Mouse (Mus musculus) midbrain, embryonic 11.5 days (tissue): ENCODE data around the gene Dlgap4. TPM values are rescaled to one million over a fixed set of nuclear protein-coding genes. Genes with fewer than 3 reads are reported as not detected.

Experiments used
- ATAC-seq: fragments of 200-750 bp; cut with Nextera tagmentation; 2 replicates; pipeline ENCODE4 v1.8.0; 2017; ENCODE audit warnings: moderate TSS enrichment, moderate library complexity; ENCODE audit not compliant: low FRiP score
- DNase-seq: peaks from one replicate; pipeline ENCODE4 v3.0.0; 2015; ENCODE audit warnings: low spot score; ENCODE audit errors: missing footprints
- H3K27ac ChIP-seq: fragments of 300-500 bp; sonication (generic); 2 replicates; pipeline ENCODE4 v1.5.1; 2014; ENCODE audit warnings: low read depth, low read length
- H3K27me3 ChIP-seq: fragments of 300-500 bp; sonication (generic); 2 replicates; pipeline ENCODE4 v1.6.1; 2014; ENCODE audit warnings: mild to moderate bottlenecking, low read length, moderate library complexity, mixed read lengths; ENCODE audit not compliant: control insufficient read depth, insufficient read depth
- H3K36me3 ChIP-seq: fragments of 300-500 bp; sonication (generic); 2 replicates; pipeline ENCODE4 v1.6.1; 2014; ENCODE audit warnings: mild to moderate bottlenecking, low read length, moderate library complexity, mixed read lengths; ENCODE audit not compliant: control insufficient read depth, insufficient read depth
- H3K4me1 ChIP-seq: fragments of 300-500 bp; sonication (generic); 2 replicates; pipeline ENCODE4 v1.6.1; 2014; ENCODE audit warnings: low read length; ENCODE audit not compliant: control insufficient read depth, insufficient read depth
- H3K4me2 ChIP-seq: fragments of 300-500 bp; sonication (generic); 2 replicates; pipeline ENCODE4 v1.6.1; 2014; ENCODE audit warnings: mild to moderate bottlenecking, moderate library complexity
- H3K4me3 ChIP-seq: fragments of 300-500 bp; sonication (generic); 2 replicates; pipeline ENCODE4 v1.5.1; 2014; ENCODE audit warnings: low read depth, low read length
- H3K9ac ChIP-seq: fragments of 300-500 bp; sonication (generic); 2 replicates; pipeline ENCODE4 v1.6.1; 2014; ENCODE audit warnings: low read length
- H3K9me3 ChIP-seq: fragments of 300-500 bp; sonication (generic); 2 replicates; pipeline ENCODE4 v1.6.1; 2016; ENCODE audit warnings: low read length; ENCODE audit not compliant: control insufficient read depth
- WGBS: fragments of 180-500 bp; shearing (Covaris S2); extraction: QIAGEN DNeasy Blood & Tissue Kit; methylation state at CpG from one replicate; pipeline ENCODE4 v1.1.7; 2014; 5-methylcytosine and 5-hydroxymethylcytosine counted together
- polyA plus RNA-seq: library from polyadenylated mRNA; unstranded; fragments of >200 nt; fragmentation: Nextera tagmentation; extraction: Ambion mirVana; gene quantifications from 2 replicates; pipeline ENCODE4 v1.2.1, GENCODE M21; 2014

Dlgap4 gene
- polyA plus RNA-seq, 1 experiment from 2014 or later: 127 TPM

DNA sequence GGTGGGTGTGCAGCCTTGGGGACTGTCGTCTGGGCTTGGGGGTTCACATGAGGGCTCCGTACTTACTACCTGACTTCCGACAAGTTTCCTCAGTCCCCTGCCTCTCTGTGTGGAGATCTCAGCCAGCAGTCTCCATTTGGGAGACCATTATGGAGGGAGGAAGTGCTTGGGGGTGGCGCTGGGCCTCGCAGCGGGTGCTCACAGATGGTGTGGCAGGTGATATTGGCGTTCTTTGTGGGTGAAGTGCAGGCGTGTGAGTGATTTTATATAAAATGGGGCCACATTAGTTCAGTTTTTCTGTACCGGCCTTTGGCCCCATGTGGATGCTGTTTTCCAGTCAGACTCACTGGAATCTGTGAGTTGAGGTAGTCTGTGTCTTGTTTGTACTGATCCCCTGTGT is 12.6 kb downstream of the Dlgap4 start:
- Histone ChIP-seq H3K4me2 (no peak overlapping the region), H3K4me3 (no peak overlapping the region), H3K9me3 (peaks cover 3% of the 10 kb centered on the region; the same call in 1 of the 2 replicates), H3K27me3 (no peaks in the 10 kb centered on the region), H3K4me1 (no peaks in the 10 kb centered on the region), H3K27ac (no peak overlapping the region), H3K36me3 (no peaks in the 10 kb centered on the region), H3K9ac (no peak overlapping the region)
- DNase-seq (no peak), ATAC-seq (no peak)
- WGBS: 80% methylated on average over 9 of the region's 9 CpGs

DNA sequence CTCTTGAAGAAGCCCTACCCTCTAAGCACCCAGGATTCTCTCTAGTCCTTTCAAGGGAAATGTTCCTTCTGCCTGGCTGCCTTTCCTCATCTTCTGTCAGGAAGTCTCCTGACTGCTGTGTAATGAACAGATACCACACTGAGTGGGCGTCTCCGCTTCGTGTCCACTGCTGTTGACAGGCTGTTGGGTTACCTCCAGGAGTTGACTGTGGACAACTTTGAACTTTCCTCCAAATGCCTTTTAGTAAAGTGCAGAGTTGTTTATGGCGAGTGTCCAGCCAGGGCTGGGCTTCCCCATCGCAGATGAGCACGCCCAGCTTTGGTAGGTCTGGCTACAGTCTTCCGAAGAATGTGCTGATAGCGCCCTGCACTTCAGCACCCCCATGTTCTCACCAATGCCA is 13.0 kb downstream of the Dlgap4 start:
- no peak overlapping the region for H3K4me3 ChIP-seq
- H3K27ac ChIP-seq: no peak overlapping the region
- WGBS: 92% methylated on average over 8 of the region's 8 CpGs
- H3K4me1 ChIP-seq: no peaks in the 10 kb centered on the region
- ATAC-seq (no peak), DNase-seq (no peak)
- H3K27me3 ChIP-seq: no peaks in the 10 kb centered on the region
- H3K36me3 ChIP-seq: no peaks in the 10 kb centered on the region
- no peak overlapping the region for H3K4me2 ChIP-seq
- peaks cover 3% of the 10 kb centered on the region; the same call in 1 of the 2 replicates for H3K9me3 ChIP-seq
- H3K9ac ChIP-seq: no peak overlapping the region

DNA sequence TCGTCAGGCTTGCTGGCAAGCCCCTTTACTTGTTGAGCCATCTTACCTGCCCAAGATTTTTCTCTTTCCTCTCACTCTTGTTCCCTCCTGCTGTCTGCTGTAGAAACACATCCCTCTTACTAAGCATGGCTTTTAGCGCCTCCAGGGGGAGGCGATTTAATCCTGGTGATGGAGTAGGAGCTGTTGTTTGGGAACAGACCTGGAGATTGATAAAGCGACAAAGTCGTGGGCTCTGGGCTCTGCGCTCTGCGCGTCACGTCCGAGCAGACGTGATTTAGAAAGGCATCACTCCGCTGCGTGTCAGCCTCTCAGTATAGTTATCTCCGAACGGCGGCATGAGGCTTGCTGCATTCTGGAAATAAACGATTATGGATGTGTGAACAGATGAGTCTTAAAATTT is 14.4 kb downstream of the Dlgap4 start:
- Histone ChIP-seq H3K4me3 (no peak overlapping the region), H3K9ac (no peak overlapping the region), H3K9me3 (peaks cover 3% of the 10 kb centered on the region; the same call in 1 of the 2 replicates), H3K27ac (no peak overlapping the region), H3K4me1 (no peaks in the 10 kb centered on the region), H3K27me3 (no peaks in the 10 kb centered on the region), H3K4me2 (no peak overlapping the region), H3K36me3 (no peaks in the 10 kb centered on the region)
- ATAC-seq: no peak
- DNase-seq: no peak
- 77% methylated on average over 17 of the region's 17 CpGs for WGBS

DNA sequence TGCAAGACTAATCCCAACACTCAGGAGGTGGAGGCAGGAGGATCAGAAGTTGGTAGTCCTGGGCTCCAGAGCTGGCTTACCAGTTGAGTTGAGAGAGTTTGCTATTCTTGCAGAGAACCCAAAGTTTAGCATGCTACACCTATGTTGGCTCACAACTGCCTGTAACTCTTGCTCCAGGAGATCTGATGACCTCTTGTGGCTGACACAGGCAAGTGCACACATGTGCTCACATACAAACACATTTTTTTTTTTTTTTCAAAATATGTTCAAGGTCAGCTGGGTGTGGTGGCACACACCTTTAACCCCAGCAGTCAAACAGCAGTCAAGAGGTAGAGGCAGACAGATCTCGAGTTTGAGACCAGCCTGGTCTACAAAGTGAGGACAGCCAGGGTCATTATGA is 16.8 kb downstream of the Dlgap4 start:
- Histone ChIP-seq H3K36me3 (no peaks in the 10 kb centered on the region), H3K27me3 (no peaks in the 10 kb centered on the region), H3K4me3 (no peak overlapping the region), H3K9ac (no peak overlapping the region), H3K27ac (no peak overlapping the region), H3K4me1 (no peaks in the 10 kb centered on the region), H3K9me3 (peaks cover 3% of the 10 kb centered on the region; the same call in 1 of the 2 replicates), H3K4me2 (no peak overlapping the region)
- DNase-seq (no peak), ATAC-seq (no peak)
- 72% methylated on average over 1 of the region's 1 CpGs for WGBS

DNA sequence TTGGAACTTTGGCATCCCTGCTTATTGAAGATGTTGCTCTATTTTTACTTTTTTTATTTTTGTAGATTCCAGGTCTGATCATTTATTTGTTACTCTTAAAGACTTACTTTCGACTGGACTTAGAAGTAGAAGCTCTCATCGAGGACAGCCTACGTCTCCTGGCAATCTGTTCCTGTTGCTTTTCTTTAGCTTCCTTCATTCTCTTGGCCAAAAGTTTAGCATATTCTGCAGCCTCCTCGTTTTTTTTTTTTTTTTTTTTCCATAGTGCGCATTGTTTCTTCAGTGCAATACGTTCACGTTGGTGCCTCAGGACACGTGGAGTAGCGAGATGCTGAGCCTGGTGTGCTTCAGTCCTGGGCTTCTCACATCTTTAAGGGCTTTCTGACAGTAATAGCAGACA is 19.2 kb downstream of the Dlgap4 start:
- no peaks in the 10 kb centered on the region for H3K27me3 ChIP-seq
- no peaks in the 10 kb centered on the region for H3K36me3 ChIP-seq
- no peaks in the 10 kb centered on the region for H3K4me1 ChIP-seq
- WGBS: 88% methylated on average over 9 of the region's 9 CpGs
- no peak overlapping the region for H3K4me3 ChIP-seq
- H3K9me3 ChIP-seq: peaks cover 3% of the 10 kb centered on the region; the same call in 1 of the 2 replicates
- H3K9ac ChIP-seq: no peak overlapping the region
- no peak for ATAC-seq
- no peak overlapping the region for H3K4me2 ChIP-seq
- H3K27ac ChIP-seq: no peak overlapping the region
- no peak for DNase-seq

DNA sequence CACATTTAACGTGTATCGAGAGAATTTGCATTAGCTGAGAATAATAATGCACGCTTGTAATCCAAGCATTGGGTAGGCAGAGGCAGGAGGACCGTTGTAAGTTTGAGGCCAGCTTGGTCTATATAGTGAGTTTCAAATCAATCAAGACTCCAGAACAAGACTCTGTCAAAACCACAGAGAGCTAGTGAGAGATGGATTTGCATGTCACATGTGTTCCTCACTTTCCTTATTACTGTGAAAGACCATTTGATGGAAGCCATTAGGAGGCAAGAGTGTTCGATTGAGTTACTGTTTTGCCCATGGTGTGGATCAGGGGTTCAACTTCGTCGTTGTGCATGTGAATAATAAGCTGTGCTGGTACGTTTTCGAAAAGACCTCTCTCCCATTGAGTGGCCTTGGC is 21.6 kb downstream of the Dlgap4 start:
- DNase-seq (no peak), ATAC-seq (no peak)
- Histone ChIP-seq H3K36me3 (no peaks in the 10 kb centered on the region), H3K4me1 (no peaks in the 10 kb centered on the region), H3K9me3 (peaks cover 3% of the 10 kb centered on the region; the same call in 1 of the 2 replicates), H3K27ac (no peak overlapping the region), H3K4me2 (no peak overlapping the region), H3K9ac (no peak overlapping the region), H3K4me3 (no peak overlapping the region), H3K27me3 (no peaks in the 10 kb centered on the region)
- WGBS: 87% methylated on average over 9 of the region's 9 CpGs

DNA sequence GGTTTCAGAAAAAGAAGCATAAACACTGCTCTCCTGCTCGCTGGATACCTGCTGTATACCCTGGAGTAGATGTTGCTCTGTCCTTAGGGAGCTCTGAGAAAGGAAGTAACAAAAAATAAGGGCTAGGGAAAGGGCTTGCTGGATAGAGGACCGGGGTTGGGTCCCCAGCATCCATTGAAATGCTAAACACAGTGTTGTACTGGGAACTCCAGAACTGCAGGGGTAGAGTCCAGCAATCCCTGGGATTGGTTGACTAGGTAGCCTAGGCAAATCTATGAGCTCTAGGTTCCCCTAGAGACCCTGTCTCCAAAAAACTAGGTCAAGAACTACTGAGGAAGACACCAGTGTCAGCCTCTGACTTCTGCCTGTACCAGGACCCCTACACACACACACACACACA is 27.6 kb downstream of the Dlgap4 start:
- DNase-seq (no peak), ATAC-seq (no peak)
- Histone ChIP-seq H3K27me3 (no peaks in the 10 kb centered on the region), H3K27ac (no peak overlapping the region), H3K9me3 (no peaks in the 10 kb centered on the region), H3K4me3 (no peak overlapping the region), H3K4me2 (no peak overlapping the region), H3K36me3 (no peaks in the 10 kb centered on the region), H3K4me1 (peaks cover 8% of the 10 kb centered on the region), H3K9ac (no peak overlapping the region)
- 36% methylated on average over 2 of the region's 2 CpGs for WGBS

DNA sequence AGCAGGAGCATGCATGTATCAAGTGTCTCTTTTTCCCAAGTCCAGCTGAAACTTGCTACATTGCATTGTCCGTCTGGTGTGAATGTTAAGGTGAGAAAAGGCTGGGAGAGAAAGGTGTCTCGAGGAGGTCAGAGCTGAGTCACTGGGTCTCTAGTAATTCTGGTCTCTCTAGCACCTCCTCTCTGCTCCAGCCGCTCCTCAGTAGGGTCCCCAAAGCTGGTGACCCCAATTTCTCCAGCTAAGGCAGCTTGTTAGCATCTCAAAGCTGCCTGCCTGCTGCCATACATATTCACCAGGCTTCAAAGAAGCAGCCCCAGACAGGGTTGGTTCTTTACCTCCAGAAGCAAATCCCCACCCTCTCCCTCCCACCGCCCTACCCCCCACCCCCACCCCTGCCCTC is 29.4 kb downstream of the Dlgap4 start:
- H3K4me3 ChIP-seq: no peak overlapping the region
- 21% methylated on average over 4 of the region's 4 CpGs for WGBS
- ATAC-seq (no peak), DNase-seq (no peak)
- H3K9ac ChIP-seq: no peak overlapping the region
- H3K27me3 ChIP-seq: no peaks in the 10 kb centered on the region
- no peak overlapping the region for H3K4me2 ChIP-seq
- H3K4me1 ChIP-seq: peaks cover 10% of the 10 kb centered on the region
- H3K27ac ChIP-seq: no peak overlapping the region
- no peaks in the 10 kb centered on the region for H3K9me3 ChIP-seq
- no peaks in the 10 kb centered on the region for H3K36me3 ChIP-seq

DNA sequence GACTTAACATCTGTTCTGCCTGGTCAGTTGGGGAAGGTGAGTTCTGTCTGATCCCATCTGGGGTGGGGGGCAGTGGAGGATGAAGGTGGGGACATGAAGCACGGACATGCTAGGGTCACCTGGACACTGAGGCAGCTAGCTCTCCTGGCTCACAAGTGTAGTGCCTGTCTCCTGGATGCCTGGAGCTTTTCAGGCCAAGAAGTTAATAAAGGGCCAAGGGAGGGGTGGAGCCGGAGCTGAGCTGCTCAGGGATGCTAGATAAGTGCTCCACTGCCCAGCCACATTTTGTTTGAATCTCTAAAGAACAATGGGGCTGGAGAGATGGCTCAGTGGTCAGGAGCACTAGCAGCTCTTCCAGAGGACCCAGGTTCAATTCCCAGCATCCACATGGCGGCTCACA is 29.9 kb downstream of the Dlgap4 start:
- H3K4me2 ChIP-seq: no peak overlapping the region
- no peak overlapping the region for H3K4me3 ChIP-seq
- H3K27ac ChIP-seq: no peak overlapping the region
- peaks cover 10% of the 10 kb centered on the region for H3K4me1 ChIP-seq
- H3K9me3 ChIP-seq: no peaks in the 10 kb centered on the region
- no peak for ATAC-seq
- no peaks in the 10 kb centered on the region for H3K27me3 ChIP-seq
- no peak overlapping the region for H3K9ac ChIP-seq
- no peaks in the 10 kb centered on the region for H3K36me3 ChIP-seq
- 38% methylated on average over 3 of the region's 3 CpGs for WGBS
- DNase-seq: no peak

DNA sequence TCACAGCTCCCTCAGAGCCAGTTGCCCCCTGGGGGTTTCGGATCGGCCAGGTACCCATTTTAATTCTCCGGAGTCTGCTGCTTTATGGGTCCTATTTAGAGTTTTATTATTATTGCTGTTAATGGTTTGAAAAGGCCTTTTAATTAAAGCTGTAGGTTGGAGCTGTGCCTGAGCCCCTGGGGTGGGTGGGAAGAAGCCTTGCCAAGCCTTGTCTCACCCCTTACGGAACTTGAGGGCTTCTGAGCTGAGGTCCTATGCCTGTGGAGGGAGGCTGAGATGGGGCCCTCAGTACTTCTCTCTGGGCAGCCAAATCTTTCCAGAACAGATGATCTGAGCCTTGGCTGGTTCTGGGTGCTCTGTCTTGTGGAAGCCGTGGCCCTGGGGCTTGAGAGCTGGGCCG is 31.6 kb downstream of the Dlgap4 start:
- Histone ChIP-seq H3K4me3 (no peak overlapping the region), H3K27ac (no peak overlapping the region), H3K9me3 (no peaks in the 10 kb centered on the region), H3K9ac (no peak overlapping the region), H3K27me3 (no peaks in the 10 kb centered on the region), H3K4me2 (no peak overlapping the region), H3K36me3 (no peaks in the 10 kb centered on the region), H3K4me1 (peaks cover 10% of the 10 kb centered on the region)
- ATAC-seq: no peak
- no peak for DNase-seq
- 69% methylated on average over 6 of the region's 6 CpGs for WGBS
